Mouse (Mus musculus): Measurements from ENCODE around the gene Apol10a. TPM values are rescaled to one million over a fixed set of nuclear protein-coding genes. Genes with fewer than 3 reads are reported as not detected.
"Not testable (repeated sequence)": the region's sequence is repeated elsewhere in the genome, so short reads cannot be mapped to it uniquely, and the experiment has no call there.

Apol10a gene
- not detected in 2 replicates for total RNA-seq (2017)

DNA sequence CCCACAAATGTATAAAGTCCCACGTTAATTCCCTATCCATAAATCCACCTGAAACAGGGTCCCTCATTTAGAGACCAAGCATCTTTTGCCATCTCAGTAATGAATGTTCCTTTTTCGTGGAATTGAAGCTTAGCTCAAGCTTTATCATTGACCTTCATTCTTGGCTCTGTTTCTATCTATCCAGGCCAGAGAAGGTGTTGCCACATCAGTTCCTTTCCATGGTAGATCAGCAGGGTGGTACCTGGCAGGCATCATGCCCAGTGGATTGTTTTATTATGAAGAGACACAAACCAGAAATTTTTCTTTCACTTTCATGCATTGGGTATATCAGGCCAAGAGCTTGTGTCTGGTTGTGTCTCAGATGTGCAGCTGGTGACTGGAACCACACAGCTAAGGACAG is at the start of gene Apol10a:
Gene Apol10a (plus strand): TSS at position 355 of the 400 bp plus-strand sequence.
- ATAC-seq (replicated peaks; ENCODE audit: low read depth, poor library complexity, severe bottlenecking) = not testable (repeated sequence)

DNA sequence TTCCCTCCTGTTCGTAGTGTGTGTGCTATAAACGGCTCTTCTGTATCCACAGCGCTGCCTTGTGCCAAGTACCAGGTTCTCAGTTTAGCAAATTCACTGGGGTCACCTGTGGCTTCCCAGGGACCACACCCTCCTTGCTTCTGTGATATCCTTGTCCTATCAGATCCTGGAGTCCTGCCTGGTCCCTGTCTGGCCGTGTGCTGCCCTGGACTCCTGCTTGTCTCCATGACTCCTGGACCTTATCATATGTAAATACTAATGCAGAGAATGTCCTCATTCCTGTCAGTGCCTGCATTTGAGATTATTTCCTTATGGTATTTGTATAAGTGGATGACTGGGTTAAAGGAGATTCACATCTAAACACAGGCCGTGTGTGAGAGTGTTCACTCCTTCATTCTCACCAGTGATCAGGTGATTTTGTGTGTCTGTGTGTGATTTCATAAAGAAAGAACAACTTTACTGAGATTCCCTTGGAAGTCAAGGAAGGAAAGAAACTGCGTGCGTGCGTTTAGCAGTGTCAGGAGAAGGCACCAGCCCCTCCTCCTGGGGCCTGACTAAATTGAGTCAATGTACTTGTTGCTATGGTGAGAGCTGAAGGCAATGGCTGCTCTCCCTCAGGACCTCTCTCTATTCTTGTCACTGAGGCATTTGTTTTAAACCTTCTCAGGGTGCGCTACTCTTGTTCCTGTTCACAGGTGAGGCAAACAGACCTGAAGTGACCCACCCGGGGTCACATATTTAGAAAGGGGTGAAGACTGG is 48.0 kb upstream of the Apol10a start:
- not testable (repeated sequence) for ATAC-seq (replicated peaks; ENCODE audit: low read depth, poor library complexity, severe bottlenecking)

DNA sequence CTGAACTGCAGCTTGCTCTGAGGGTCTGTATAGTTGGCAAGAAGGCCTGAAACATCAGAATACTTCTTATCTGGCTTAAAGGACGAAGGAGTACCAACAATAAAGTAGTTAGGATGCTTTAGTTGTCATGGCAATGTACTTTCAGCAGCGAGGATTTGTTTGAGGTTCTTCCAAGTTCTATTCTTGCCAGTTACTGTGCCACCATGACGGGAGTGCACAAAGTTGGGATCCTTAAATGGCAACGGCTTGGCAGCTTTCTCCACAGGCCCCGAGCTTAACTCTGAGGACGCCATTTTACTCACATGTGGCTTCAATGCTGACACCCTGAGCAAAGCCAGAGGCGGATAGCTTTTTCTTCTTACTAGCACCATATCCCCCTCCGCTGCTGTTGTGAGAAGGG is 32.1 kb upstream of the Apol10a start:
- not testable (repeated sequence) for ATAC-seq (replicated peaks; ENCODE audit: low read depth, poor library complexity, severe bottlenecking)

DNA sequence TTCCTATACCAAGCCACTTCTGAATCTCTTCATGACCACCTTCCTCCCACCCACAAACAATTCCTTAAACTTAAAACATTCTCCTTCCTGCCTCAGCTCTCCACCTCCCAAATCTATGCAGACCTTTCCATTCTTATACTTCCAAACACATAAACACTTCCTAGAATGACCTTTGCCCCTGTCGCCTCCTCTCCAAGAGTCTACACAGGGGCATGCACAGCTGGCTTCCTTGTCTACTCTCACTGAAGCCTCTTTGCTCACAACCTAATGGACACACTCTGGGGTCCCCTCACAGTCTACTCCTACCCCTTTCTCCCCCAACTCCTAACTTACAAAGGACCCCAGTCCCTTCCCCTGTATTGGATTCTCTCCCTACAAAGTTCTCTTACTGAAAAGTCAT is 31.2 kb upstream of the Apol10a start:
- ATAC-seq (replicated peaks; ENCODE audit: low read depth, poor library complexity, severe bottlenecking) = not testable (repeated sequence)

DNA sequence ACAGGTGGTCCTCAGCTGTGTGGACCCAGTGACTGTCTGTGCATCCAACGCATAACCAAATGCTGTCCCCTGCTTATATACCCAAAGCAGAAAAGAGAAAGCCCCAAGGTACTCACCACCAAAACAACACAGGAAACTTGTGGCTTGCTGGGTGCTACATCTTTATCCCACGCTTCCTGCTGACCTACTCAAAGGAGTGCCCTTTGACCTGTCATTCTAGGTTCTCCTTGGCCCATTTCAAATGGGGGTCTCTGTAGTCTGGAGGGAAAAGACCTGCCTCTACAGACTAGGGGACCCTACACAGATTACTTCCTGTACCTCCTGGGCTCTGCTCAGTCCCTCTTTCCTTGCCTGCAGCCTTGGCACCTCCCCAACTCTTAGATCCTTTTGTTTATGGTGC is 29.5 kb upstream of the Apol10a start, which contains the start of gene Apol7b:
Gene Apol7b (minus strand): TSS at position 101 of the 400 bp plus-strand sequence.
- not testable (repeated sequence) for ATAC-seq (replicated peaks; ENCODE audit: low read depth, poor library complexity, severe bottlenecking)

DNA sequence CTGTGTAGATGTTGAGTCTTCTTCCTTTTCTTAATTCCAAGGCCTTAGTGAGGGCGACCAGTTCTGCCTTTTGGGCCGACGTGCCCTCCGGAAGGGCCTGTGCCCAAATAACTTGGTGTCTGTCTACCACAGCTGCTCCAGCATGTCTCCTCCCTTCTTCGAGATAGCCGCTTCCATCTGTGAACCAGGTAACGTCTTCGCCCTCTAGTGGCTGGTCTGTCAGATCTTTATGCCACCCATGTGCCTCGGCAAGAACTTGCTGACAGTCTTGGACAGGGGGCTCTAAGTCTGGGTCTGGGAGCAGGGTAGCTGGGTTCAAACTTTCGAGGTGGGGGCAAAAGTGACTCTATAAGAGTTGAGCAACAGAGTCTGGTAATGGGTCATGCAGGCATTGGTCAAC is 26.9 kb upstream of the Apol10a start:
- not testable (repeated sequence) for ATAC-seq (replicated peaks; ENCODE audit: low read depth, poor library complexity, severe bottlenecking)

DNA sequence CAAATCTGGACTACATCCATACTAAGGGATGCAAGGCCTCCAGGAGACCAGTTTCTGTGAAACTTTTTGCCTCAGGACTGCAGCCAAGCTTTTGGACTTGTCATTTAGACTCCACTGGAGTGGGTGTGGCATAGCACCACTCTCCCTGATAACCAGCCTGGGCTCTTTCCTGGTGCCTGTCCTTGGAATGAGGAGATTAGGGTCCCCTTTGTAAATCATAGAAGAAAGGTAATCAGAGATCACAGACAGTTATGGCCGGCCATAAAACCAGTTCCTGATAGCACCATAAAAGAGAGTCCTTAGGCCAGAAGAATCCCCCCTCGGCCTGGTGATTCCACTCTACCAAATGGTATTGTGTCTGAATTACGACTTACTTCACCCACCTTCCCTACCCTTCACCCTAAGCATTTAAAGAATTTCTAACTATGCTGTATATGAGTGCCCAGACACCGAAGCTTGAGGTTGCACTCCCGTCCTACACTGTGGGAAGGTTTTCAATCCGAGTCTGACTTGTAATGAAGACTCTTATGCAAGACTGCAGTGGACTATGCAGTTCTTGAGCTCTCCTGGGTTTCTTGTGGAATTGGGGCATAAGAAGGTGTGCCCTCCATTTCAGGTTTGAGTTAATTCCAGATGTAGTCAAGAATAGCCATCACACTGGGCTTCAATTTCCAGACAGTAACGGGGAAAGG is 2.0 kb upstream of the Apol10a start:
- ATAC-seq (replicated peaks; ENCODE audit: low read depth, poor library complexity, severe bottlenecking) = not testable (repeated sequence)

DNA sequence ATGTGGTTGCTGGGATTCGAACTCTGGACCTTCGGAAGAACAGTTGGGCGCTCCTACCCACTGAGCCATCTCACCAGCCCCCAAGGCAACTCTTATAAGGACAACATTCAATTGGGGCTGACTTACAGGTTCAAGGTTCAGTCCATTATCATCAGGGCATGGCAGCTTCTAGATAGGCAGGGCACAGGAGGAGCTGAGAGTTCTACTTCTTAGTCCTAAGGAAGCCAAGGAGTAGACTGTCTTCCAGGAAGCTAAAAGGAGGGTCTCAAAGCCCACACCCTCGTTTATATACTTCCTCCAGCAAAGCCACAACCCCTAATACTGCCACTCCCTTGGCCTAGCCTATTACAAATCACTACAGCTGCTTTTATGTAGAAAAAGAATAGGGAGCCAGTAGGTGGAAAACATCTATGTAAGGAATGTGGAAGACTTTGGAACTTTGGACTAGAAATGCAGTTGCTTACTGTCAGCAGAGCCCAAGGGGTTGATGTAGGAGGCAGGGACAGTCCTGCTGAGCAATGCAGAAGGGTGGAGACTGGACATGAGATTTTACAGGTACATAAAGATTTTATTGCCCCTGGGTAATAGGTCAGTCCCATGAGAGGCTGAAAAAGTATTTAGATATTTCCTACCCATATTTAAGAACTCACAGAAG is 5.4 kb downstream of the Apol10a start:
- no peak for ATAC-seq (replicated peaks; ENCODE audit: low read depth, poor library complexity, severe bottlenecking)

DNA sequence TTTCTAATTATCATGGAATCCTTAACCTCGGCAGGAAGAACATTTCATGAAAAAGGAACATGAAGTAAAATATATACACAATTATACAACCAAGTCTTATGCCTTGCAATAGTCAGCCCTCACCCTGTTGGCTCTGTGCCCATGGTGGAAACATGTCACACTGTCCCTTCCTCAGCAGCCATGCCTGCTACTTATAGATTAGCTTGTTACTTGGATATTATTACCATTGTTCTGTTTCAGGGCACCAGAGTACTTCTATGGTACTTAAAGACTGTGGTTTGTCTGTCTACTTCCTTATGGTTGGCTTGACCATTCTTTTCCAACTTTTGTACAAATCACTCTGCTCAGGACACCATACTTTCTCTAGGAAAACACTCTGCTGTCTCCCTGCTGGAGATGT is 16.3 kb downstream of the Apol10a start:
- not testable (repeated sequence) for ATAC-seq (replicated peaks; ENCODE audit: low read depth, poor library complexity, severe bottlenecking)

DNA sequence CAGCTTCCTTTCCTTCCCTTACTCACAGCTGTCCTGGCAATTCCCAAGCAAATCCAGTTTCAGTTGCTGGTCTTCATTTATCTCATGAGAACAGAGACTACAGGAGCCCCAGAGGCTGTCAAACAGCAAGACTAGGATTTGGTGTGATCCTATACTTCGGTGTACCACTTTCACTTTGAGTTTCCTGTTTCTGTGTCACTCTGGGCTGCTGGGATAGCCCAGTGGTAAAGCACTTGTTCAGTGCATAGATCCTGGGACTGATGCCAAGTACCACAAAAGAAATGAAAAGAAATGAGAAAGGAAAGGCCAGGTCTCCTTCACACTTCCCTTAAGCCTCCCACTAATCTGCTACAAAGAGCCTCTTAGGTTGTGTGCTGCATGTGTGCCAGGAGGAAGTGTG is 17.8 kb downstream of the Apol10a start:
- ATAC-seq (replicated peaks; ENCODE audit: low read depth, poor library complexity, severe bottlenecking) = peak; percentile 66

DNA sequence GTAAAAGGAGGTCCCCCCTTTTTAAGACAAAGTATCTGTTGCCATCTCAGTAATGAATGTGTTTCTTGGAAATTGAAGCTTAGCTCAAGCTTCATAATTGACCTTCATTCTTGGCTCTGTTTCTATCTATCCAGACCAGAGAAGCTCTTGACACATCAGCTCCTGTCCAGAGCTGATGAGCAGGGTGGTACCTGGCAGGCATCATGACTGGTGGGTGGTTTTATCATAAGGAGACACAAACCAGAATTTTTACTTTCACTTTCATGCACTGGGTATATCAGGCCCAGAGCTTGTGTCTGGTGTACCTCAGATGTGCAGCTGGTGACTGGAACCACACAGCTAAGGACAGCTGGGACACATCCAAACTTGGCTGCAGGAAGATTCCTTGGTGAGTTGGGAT is 31.1 kb downstream of the Apol10a start, which contains the start of gene Apol11a:
Gene Apol11a (plus strand): TSS at position 306 of the 400 bp plus-strand sequence.
- not testable (repeated sequence) for ATAC-seq (replicated peaks; ENCODE audit: low read depth, poor library complexity, severe bottlenecking)

DNA sequence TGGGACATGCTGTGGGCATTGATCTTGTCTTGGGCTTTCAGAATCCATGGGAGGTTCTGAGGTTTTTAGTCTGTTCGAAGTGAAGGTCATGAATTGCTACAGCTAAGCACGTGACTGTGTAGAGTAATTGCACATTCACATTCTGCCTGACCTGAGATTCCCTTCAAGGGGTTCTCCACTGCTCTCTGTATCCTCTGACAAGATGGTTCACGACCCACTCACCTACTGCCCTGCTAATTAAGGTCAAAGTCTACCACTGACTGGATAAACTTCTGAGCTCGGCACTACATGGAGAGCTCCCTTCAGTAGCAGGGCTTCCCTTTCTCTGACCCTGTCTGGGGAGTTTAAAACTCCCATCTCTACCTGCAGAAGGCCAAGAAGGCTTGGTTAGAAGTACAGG is 43.7 kb downstream of the Apol10a start:
- not testable (repeated sequence) for ATAC-seq (replicated peaks; ENCODE audit: low read depth, poor library complexity, severe bottlenecking)

DNA sequence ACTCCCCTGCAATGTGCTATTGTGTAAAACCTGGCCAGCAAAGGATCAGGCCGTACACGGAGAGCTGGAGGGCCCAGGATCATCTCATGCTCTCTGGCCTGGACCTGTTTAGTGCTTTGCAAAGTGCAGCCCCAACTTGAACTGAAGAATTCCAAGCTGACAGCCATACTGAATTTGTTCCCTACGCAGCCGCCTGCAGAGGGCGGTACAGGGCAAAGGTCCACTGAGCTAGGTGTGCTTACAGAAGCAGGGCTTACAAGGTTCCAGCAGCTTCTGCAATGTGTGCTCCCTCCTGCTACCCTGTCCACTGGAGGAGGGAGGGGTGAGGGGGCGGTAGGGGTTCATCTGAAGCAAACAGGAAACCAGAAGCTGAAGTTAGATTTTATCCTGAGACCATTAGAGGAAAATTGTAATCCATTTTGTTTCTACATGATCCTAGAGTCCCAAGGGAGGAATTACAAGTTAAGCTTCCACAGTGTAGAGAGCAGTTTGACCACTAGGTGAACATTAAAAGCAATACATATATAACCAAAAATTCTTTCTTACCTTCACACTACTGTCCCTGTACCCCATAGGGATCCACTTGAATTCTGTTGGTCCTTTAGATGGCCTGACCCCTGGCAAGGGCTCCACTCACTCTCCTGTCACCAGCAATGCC is 46.5 kb downstream of the Apol10a start:
- ATAC-seq (replicated peaks; ENCODE audit: low read depth, poor library complexity, severe bottlenecking) = not testable (repeated sequence)

DNA sequence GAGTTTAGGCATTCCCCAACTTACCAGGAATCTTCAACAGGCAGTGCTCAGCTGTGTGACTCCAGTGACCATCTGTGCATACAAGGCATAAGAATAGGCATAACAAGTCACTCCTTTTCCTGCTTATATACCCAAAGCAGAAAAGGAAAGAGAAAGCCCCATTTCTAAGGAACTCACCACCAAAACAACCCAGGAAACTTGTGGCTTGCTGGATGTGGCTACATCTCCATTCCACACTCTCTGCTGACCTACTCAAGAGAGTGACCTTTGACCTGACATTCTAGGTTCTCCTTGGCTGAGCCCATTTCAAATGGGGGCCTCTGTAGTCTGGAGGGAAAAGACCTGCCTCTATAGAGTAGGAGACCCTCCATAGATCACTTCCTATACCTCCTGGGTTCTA is 56.4 kb downstream of the Apol10a start, which contains the start of gene Apol7c:
Gene Apol7c (minus strand): TSS at position 101 of the 400 bp plus-strand sequence.
- ATAC-seq (replicated peaks; ENCODE audit: low read depth, poor library complexity, severe bottlenecking) = no peak

DNA sequence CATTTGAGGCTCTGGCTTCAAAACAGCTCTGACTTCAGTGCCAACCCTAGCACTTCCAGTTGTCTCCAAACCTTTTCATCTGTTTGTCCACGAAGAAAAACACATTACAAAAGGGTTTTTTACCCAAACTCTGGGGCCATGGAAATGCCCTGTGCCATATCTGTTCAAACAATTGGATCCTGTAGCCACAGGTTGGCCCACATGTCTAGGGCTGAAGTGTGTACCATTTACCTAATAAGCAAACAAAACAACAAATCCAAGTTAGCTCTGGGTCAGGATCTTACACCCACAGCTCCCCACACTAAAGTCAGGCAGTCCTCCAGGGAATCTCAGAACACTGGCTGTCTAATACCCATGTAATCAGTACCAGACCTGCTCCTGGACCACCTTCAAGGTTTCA is 62.4 kb downstream of the Apol10a start:
- ATAC-seq (replicated peaks; ENCODE audit: low read depth, poor library complexity, severe bottlenecking) = not testable (repeated sequence)

Other genes with a start within 250 kb of the Apol10a start
- 1.7 and 2.1 TPM in 2 replicates for gene Rbfox2, start 170.0 kb upstream of the Apol10a start, total RNA-seq (2017)
- not detected in 2 replicates for gene Apol7a, start 77.9 kb upstream of the Apol10a start, total RNA-seq (2017)
- not detected in 2 replicates for gene Apol9a, start 65.9 kb upstream of the Apol10a start, total RNA-seq (2017)
- gene Apol7b, start 29.6 kb upstream of the Apol10a start, total RNA-seq (2017) = not detected in 2 replicates
- gene Apol11a, start 31.2 kb downstream of the Apol10a start, total RNA-seq (2017) = not detected in 2 replicates
- gene Apol7c, start 56.3 kb downstream of the Apol10a start, total RNA-seq (2017) = not detected in 2 replicates
- not detected in 2 replicates for gene 1700025B11Rik, start 84.8 kb downstream of the Apol10a start, total RNA-seq (2017)
- 0.59 TPM in 1 of 2 replicates, not detected in the other for gene Apol10b, start 119.1 kb downstream of the Apol10a start, total RNA-seq (2017)
- gene Gm36245, start 122.2 kb downstream of the Apol10a start, total RNA-seq (2017) = not detected in 2 replicates
- gene Apol11b, start 166.2 kb downstream of the Apol10a start, total RNA-seq (2017) = 0.39 TPM in 1 of 2 replicates, not detected in the other
- gene Apol7e, start 221.8 kb downstream of the Apol10a start, total RNA-seq (2017) = 0.68 and 0.96 TPM in 2 replicates